Mouse (Mus musculus): Measurements from ENCODE around the gene Duoxa1.
"Not testable (repeated sequence)": the region's sequence is repeated elsewhere in the genome, so short reads cannot be mapped to it uniquely, and the experiment has no call there.

Gene Duoxa1

GRCm38 (mm10) chr2:122313536-122313935, at the start of gene Duoxa1:
Gene Duoxa1, minus strand, starts transcription at chr2:122313730.
- DNase-seq (ENCODE audit: low read depth, low spot score): no peak

GRCm38 (mm10) chr2:122362622-122363523, 49.3 kb upstream of the Duoxa1 start:
- no peak for DNase-seq (ENCODE audit: low read depth, low spot score)

- no peak for DNase-seq (ENCODE audit: low read depth, low spot score)
These were observed 48.5 kb upstream of the Duoxa1 start for GRCm38 (mm10) chr2:122361868-122362621.

- DNase-seq (ENCODE audit: low read depth, low spot score): no peak
These were observed 47.7 kb upstream of the Duoxa1 start for GRCm38 (mm10) chr2:122361181-122361580.

- no peak for DNase-seq (ENCODE audit: low read depth, low spot score)
These were observed 46.8 kb upstream of the Duoxa1 start for GRCm38 (mm10) chr2:122360310-122360709.

GRCm38 (mm10) chr2:122356187-122356586, 42.7 kb upstream of the Duoxa1 start:
- no peak for DNase-seq (ENCODE audit: low read depth, low spot score)

GRCm38 (mm10) chr2:122355389-122355788, 41.9 kb upstream of the Duoxa1 start:
- DNase-seq (ENCODE audit: low read depth, low spot score): no peak

- no peak for DNase-seq (ENCODE audit: low read depth, low spot score)
These were observed 40.8 kb upstream of the Duoxa1 start for GRCm38 (mm10) chr2:122354191-122354929.

- no peak for DNase-seq (ENCODE audit: low read depth, low spot score)
These were observed 40.2 kb upstream of the Duoxa1 start for GRCm38 (mm10) chr2:122353765-122354164.

GRCm38 (mm10) chr2:122352992-122353391, 39.5 kb upstream of the Duoxa1 start:
- no peak for DNase-seq (ENCODE audit: low read depth, low spot score)

GRCm38 (mm10) chr2:122351931-122352329, 38.4 kb upstream of the Duoxa1 start:
- DNase-seq (ENCODE audit: low read depth, low spot score): peak; percentile 35

- DNase-seq (ENCODE audit: low read depth, low spot score): no peak
These were observed 37.8 kb upstream of the Duoxa1 start for GRCm38 (mm10) chr2:122351156-122351930.

GRCm38 (mm10) chr2:122349136-122349785, 35.7 kb upstream of the Duoxa1 start:
- no peak for DNase-seq (ENCODE audit: low read depth, low spot score)

GRCm38 (mm10) chr2:122348531-122349131, 35.1 kb upstream of the Duoxa1 start:
- peak; percentile 82 for DNase-seq (ENCODE audit: low read depth, low spot score)

GRCm38 (mm10) chr2:122347257-122347656, 33.7 kb upstream of the Duoxa1 start:
- DNase-seq (ENCODE audit: low read depth, low spot score): no peak

GRCm38 (mm10) chr2:122346164-122346563, 32.6 kb upstream of the Duoxa1 start:
- DNase-seq (ENCODE audit: low read depth, low spot score): not testable (repeated sequence)

GRCm38 (mm10) chr2:122345106-122345893, 31.8 kb upstream of the Duoxa1 start:
- DNase-seq (ENCODE audit: low read depth, low spot score): no peak

GRCm38 (mm10) chr2:122337291-122337690, 23.8 kb upstream of the Duoxa1 start:
- no peak for DNase-seq (ENCODE audit: low read depth, low spot score)

GRCm38 (mm10) chr2:122334170-122334569, 20.6 kb upstream of the Duoxa1 start:
- DNase-seq (ENCODE audit: low read depth, low spot score): no peak
